Comparison of ENCODE assay signal across 32 mouse cellular contexts in genomic region chr15:102499370-102499769, GRCm38 (mm10). TPM values are rescaled to one million over a fixed set of nuclear protein-coding genes. Genes with fewer than 3 reads are reported as not detected.
DNase-seq lines count a peak whose midpoint lies in the region; ATAC-seq and TF ChIP-seq lines count a peak whose summit lies in the region.
"Had no signal": no experiment of that assay in that cellular context is flagged by ENCODE, and none has a peak within 500 bp of the region (broad histone marks: within the 10 kb centered on the region; RNA-seq: fewer than 3 reads in every experiment).

No protein-coding gene starts in this region.

- H3K27ac ChIP-seq in forebrain, embryonic 15.5 days (replicated peaks), result peak overlapping the region; percentile 31; the same call in 1 of the 2 replicates
- H3K27ac ChIP-seq in forebrain, embryonic 13.5 days, result no peak overlapping the region
- 0 out of 2 replicates have a peak overlapping the region, but pooled peaks have one; percentile 30 for H3K27ac ChIP-seq in midbrain, embryonic 12.5 days (replicated peaks)
- no peak overlapping the region for H3K27ac ChIP-seq in midbrain, embryonic 10.5 days (replicated peaks)
- H3K27ac ChIP-seq in cortical plate, adult 2 months (ENCODE audit: insufficient read depth, low read length), result no peak overlapping the region
- no peak overlapping the region for H3K27ac ChIP-seq in intestine, embryonic 16.5 days (ENCODE audit: low read length)
- H3K27ac ChIP-seq: forebrain, embryonic 10.5 days; hindbrain, embryonic 15.5 days; intestine, embryonic 15.5 days; kidney, embryonic 15.5 days; limb, embryonic 12.5 days; macrophage; neural tube, embryonic 13.5 days had no signal

- TF ChIP-seq POLR2A in cortical plate, adult 2 months (IDR thresholded peaks at IDR 0.05; ENCODE audit: extremely low read depth, insufficient read depth, low read length), result 0 out of 2 replicates have a peak, but pooled peaks have one; percentile 23

- H3K9me3 ChIP-seq in forebrain, embryonic 15.5 days, result no peaks in the 10 kb centered on the region
- H3K9me3 ChIP-seq in forebrain, embryonic 13.5 days (replicated peaks), result no peaks in the 10 kb centered on the region
- H3K9me3 ChIP-seq in midbrain, embryonic 12.5 days, result no peaks in the 10 kb centered on the region
- H3K9me3 ChIP-seq in midbrain, embryonic 10.5 days (replicated peaks), result no peaks in the 10 kb centered on the region
- no peaks in the 10 kb centered on the region for H3K9me3 ChIP-seq in intestine, embryonic 16.5 days (ENCODE audit: control insufficient read depth, low read length)
- H3K9me3 ChIP-seq: forebrain, embryonic 10.5 days; G1E; hindbrain, embryonic 15.5 days; intestine, embryonic 15.5 days; kidney, embryonic 15.5 days; limb, embryonic 12.5 days; neural tube, embryonic 13.5 days had no signal

- no peak overlapping the region for H3K9ac ChIP-seq in forebrain, embryonic 15.5 days (replicated peaks)
- no peak overlapping the region for H3K9ac ChIP-seq in forebrain, embryonic 13.5 days
- H3K9ac ChIP-seq in midbrain, embryonic 12.5 days (replicated peaks), result no peak overlapping the region
- no peak overlapping the region for H3K9ac ChIP-seq in intestine, embryonic 16.5 days (ENCODE audit: low read depth, low read length)
- H3K9ac ChIP-seq: hindbrain, embryonic 15.5 days; intestine, embryonic 15.5 days; kidney, embryonic 15.5 days; limb, embryonic 12.5 days; liver, postnatal 0 days; neural tube, embryonic 13.5 days had no signal

- H3K4me3 ChIP-seq in forebrain, embryonic 15.5 days, result no peak overlapping the region
- H3K4me3 ChIP-seq in forebrain, embryonic 13.5 days, result no peak overlapping the region
- H3K4me3 ChIP-seq in midbrain, embryonic 12.5 days, result no peak overlapping the region
- H3K4me3 ChIP-seq in midbrain, embryonic 10.5 days, result no peak overlapping the region
- no peak overlapping the region for H3K4me3 ChIP-seq in cortical plate, adult 2 months (ENCODE audit: insufficient read depth, low read length)
- H3K4me3 ChIP-seq in intestine, embryonic 16.5 days (ENCODE audit: low read length), result no peak overlapping the region
- H3K4me3 ChIP-seq: forebrain, embryonic 10.5 days; hindbrain, embryonic 15.5 days; intestine, embryonic 15.5 days; kidney, embryonic 15.5 days; limb, embryonic 12.5 days; myocyte; neural tube, embryonic 13.5 days had no signal

- H3K4me1 ChIP-seq in forebrain, embryonic 15.5 days, result no peaks in the 10 kb centered on the region
- H3K4me1 ChIP-seq in forebrain, embryonic 13.5 days, result no peaks in the 10 kb centered on the region
- H3K4me1 ChIP-seq in midbrain, embryonic 12.5 days, result no peaks in the 10 kb centered on the region
- no peaks in the 10 kb centered on the region for H3K4me1 ChIP-seq in midbrain, embryonic 10.5 days
- peaks cover 1% of the 10 kb centered on the region; the same call in 1 of the 2 replicates for H3K4me1 ChIP-seq in cortical plate, adult 2 months (ENCODE audit: control insufficient read depth, insufficient read depth, low read length)
- H3K4me1 ChIP-seq in intestine, embryonic 16.5 days (ENCODE audit: control insufficient read depth, insufficient read depth, low read length), result peaks cover 11% of the 10 kb centered on the region
- H3K4me1 ChIP-seq: forebrain, embryonic 10.5 days; hindbrain, embryonic 15.5 days; kidney, embryonic 15.5 days; limb, embryonic 12.5 days; neural tube, embryonic 13.5 days had no signal

- no peak for DNase-seq in midbrain, embryonic 10.5 days (ENCODE audit: low spot score)
- no peak for DNase-seq in kidney, adult 11 months
- no peak for DNase-seq in embryo, embryonic 11 days
- DNase-seq: adrenal gland, postnatal 10 days; cerebellum, adult 8-10 months; kidney, postnatal 4 days; liver, postnatal 0 days; right cerebral cortex, postnatal 4 days had no signal

- TF ChIP-seq CTCF in cortical plate, adult 2 months (IDR thresholded peaks at IDR 0.05; ENCODE audit: extremely low read depth, insufficient read depth, low read length), result no peak

- peaks cover 91% of the 10 kb centered on the region for H3K36me3 ChIP-seq in forebrain, embryonic 15.5 days
- H3K36me3 ChIP-seq in forebrain, embryonic 13.5 days (ENCODE audit: poor library complexity, severe bottlenecking), result peaks cover 94% of the 10 kb centered on the region
- peaks cover 93% of the 10 kb centered on the region for H3K36me3 ChIP-seq in midbrain, embryonic 12.5 days
- H3K36me3 ChIP-seq in midbrain, embryonic 10.5 days, result peaks cover 99% of the 10 kb centered on the region
- peaks cover 13% of the 10 kb centered on the region for H3K36me3 ChIP-seq in intestine, embryonic 16.5 days (ENCODE audit: control insufficient read depth, insufficient read depth, low read length)

- no peak overlapping the region for H3K4me2 ChIP-seq in forebrain, embryonic 15.5 days (replicated peaks)
- no peak overlapping the region for H3K4me2 ChIP-seq in forebrain, embryonic 13.5 days
- H3K4me2 ChIP-seq in midbrain, embryonic 12.5 days (replicated peaks), result no peak overlapping the region
- no peak overlapping the region for H3K4me2 ChIP-seq in intestine, embryonic 16.5 days (ENCODE audit: low read depth, low read length)
- H3K4me2 ChIP-seq: heart, embryonic 11.5 days; hindbrain, embryonic 15.5 days; intestine, embryonic 15.5 days; kidney, embryonic 15.5 days; limb, embryonic 12.5 days; liver, embryonic 11.5 days; neural tube, embryonic 13.5 days had no signal

- WGBS in forebrain, embryonic 15.5 days, result 63% methylated on average over 3 of the region's 3 CpGs
- WGBS in forebrain, embryonic 13.5 days, result 72% methylated on average over 3 of the region's 3 CpGs
- WGBS in midbrain, embryonic 12.5 days, result 80% methylated on average over 3 of the region's 3 CpGs
- WGBS in midbrain, embryonic 10.5 days, result 81% methylated on average over 3 of the region's 3 CpGs
- 64% methylated on average over 3 of the region's 3 CpGs for WGBS in intestine, embryonic 16.5 days

- no peak for ATAC-seq in forebrain, embryonic 15.5 days (replicated peaks)
- ATAC-seq in forebrain, embryonic 13.5 days, result no peak
- no peak for ATAC-seq in midbrain, embryonic 12.5 days (ENCODE audit: low FRiP score, low read depth)
- no peak for ATAC-seq in intestine, embryonic 16.5 days
- ATAC-seq: activated CD4-positive, CD25-positive, alpha-beta regulatory T cell, adult 4 months; intestine, embryonic 15.5 days; liver, postnatal 0 days; lung, postnatal 0 days; midbrain, embryonic 16.5 days had no signal

- no peaks in the 10 kb centered on the region for H3K27me3 ChIP-seq in forebrain, embryonic 15.5 days
- no peaks in the 10 kb centered on the region for H3K27me3 ChIP-seq in forebrain, embryonic 13.5 days
- no peaks in the 10 kb centered on the region for H3K27me3 ChIP-seq in midbrain, embryonic 12.5 days
- H3K27me3 ChIP-seq in midbrain, embryonic 10.5 days (ENCODE audit: low read depth, poor library complexity, severe bottlenecking), result no peaks in the 10 kb centered on the region
- no peaks in the 10 kb centered on the region for H3K27me3 ChIP-seq in intestine, embryonic 16.5 days (replicated peaks; ENCODE audit: control insufficient read depth, insufficient read depth, low read length)
- H3K27me3 ChIP-seq: hindbrain, embryonic 15.5 days; intestine, embryonic 15.5 days; kidney, embryonic 15.5 days; limb, embryonic 12.5 days; neural tube, embryonic 13.5 days had no signal

RNA-seq across cellular contexts. Expression of gene Gm10337, which starts 4.2 kb away (rescaled TPM):
- 6.0 and 6.1 TPM in 2 replicates for polyA plus RNA-seq in forebrain, embryonic 15.5 days (2015; fragmentation: Nextera tagmentation; extraction: Ambion mirVana)
- polyA plus RNA-seq in forebrain, embryonic 13.5 days (2015; fragmentation: Nextera tagmentation; extraction: Ambion mirVana), result 6.6 and 13.4 TPM in 2 replicates
- 4.6 and 9.6 TPM in 2 replicates for polyA plus RNA-seq in midbrain, embryonic 12.5 days (2016; fragmentation: Nextera tagmentation; extraction: Ambion mirVana)
- polyA plus RNA-seq in midbrain, embryonic 10.5 days (2016; fragmentation: Nextera tagmentation; extraction: Ambion mirVana), result 3.5 TPM in 1 of 2 replicates, not detected in the other
- polyA plus RNA-seq in cortical plate, adult 2 months (2012; rRNA removed), result not detected in 2 replicates
- polyA plus RNA-seq in intestine, embryonic 16.5 days (2015; fragmentation: Nextera tagmentation; extraction: Ambion mirVana), result 5.5 TPM in 1 of 2 replicates, not detected in the other
- polyA plus RNA-seq: activated CD4-positive, CD25-positive, alpha-beta regulatory T cell, adult 4 months; embryonic facial prominence, embryonic 11.5 days; forebrain, embryonic 10.5 days; G1E; heart, postnatal 0 days; intestine, embryonic 15.5 days; limb, embryonic 12.5 days; liver, embryonic 11.5 days; liver, postnatal 0 days; lung, postnatal 0 days; macrophage; midbrain, embryonic 16.5 days; myocyte; stomach, embryonic 16.5 days; thymus, postnatal 0 days; urinary bladder, adult 2 months had no signal

RNA-seq across cellular contexts. Expression of gene Map3k12, which starts 17.5 kb away (rescaled TPM):
- 55.3 and 55.9 TPM in 2 replicates for polyA plus RNA-seq in forebrain, embryonic 15.5 days (2015; fragmentation: Nextera tagmentation; extraction: Ambion mirVana)
- 37.6 and 40.4 TPM in 2 replicates for polyA plus RNA-seq in forebrain, embryonic 13.5 days (2015; fragmentation: Nextera tagmentation; extraction: Ambion mirVana)
- polyA plus RNA-seq in midbrain, embryonic 12.5 days (2016; fragmentation: Nextera tagmentation; extraction: Ambion mirVana), result 46.1 and 50.6 TPM in 2 replicates
- 23.4 and 31.8 TPM in 2 replicates for polyA plus RNA-seq in midbrain, embryonic 10.5 days (2016; fragmentation: Nextera tagmentation; extraction: Ambion mirVana)
- 98.9 and 105 TPM in 2 replicates for polyA plus RNA-seq in cortical plate, adult 2 months (2012; rRNA removed)
- 9.2 TPM in 2 replicates for polyA plus RNA-seq in intestine, embryonic 16.5 days (2015; fragmentation: Nextera tagmentation; extraction: Ambion mirVana)

RNA-seq across cellular contexts. Expression of gene Tarbp2, which starts 18.6 kb away (rescaled TPM):
- 102 and 103 TPM in 2 replicates for polyA plus RNA-seq in forebrain, embryonic 15.5 days (2015; fragmentation: Nextera tagmentation; extraction: Ambion mirVana)
- polyA plus RNA-seq in forebrain, embryonic 13.5 days (2015; fragmentation: Nextera tagmentation; extraction: Ambion mirVana), result 87.7 and 103 TPM in 2 replicates
- polyA plus RNA-seq in midbrain, embryonic 12.5 days (2016; fragmentation: Nextera tagmentation; extraction: Ambion mirVana), result 106 and 107 TPM in 2 replicates
- polyA plus RNA-seq in midbrain, embryonic 10.5 days (2016; fragmentation: Nextera tagmentation; extraction: Ambion mirVana), result 133 and 143 TPM in 2 replicates
- polyA plus RNA-seq in cortical plate, adult 2 months (2012; rRNA removed), result 62.7 and 74.0 TPM in 2 replicates
- 91.3 and 105 TPM in 2 replicates for polyA plus RNA-seq in intestine, embryonic 16.5 days (2015; fragmentation: Nextera tagmentation; extraction: Ambion mirVana)

RNA-seq across cellular contexts. Expression of gene Npff, which starts 25.4 kb away (rescaled TPM):
- 2.4 and 2.5 TPM in 2 replicates for polyA plus RNA-seq in forebrain, embryonic 15.5 days (2015; fragmentation: Nextera tagmentation; extraction: Ambion mirVana)
- polyA plus RNA-seq in forebrain, embryonic 13.5 days (2015; fragmentation: Nextera tagmentation; extraction: Ambion mirVana), result 1.6 and 3.9 TPM in 2 replicates
- polyA plus RNA-seq in midbrain, embryonic 12.5 days (2016; fragmentation: Nextera tagmentation; extraction: Ambion mirVana), result 2.5 and 3.1 TPM in 2 replicates
- polyA plus RNA-seq in midbrain, embryonic 10.5 days (2016; fragmentation: Nextera tagmentation; extraction: Ambion mirVana), result 2.0 and 2.9 TPM in 2 replicates
- polyA plus RNA-seq in cortical plate, adult 2 months (2012; rRNA removed), result 5.8 and 6.1 TPM in 2 replicates
- polyA plus RNA-seq in intestine, embryonic 16.5 days (2015; fragmentation: Nextera tagmentation; extraction: Ambion mirVana), result 1.8 and 1.9 TPM in 2 replicates

RNA-seq across cellular contexts. Expression of gene Pcbp2, which starts 29.0 kb away (rescaled TPM):
- 155 and 161 TPM in 2 replicates for polyA plus RNA-seq in forebrain, embryonic 15.5 days (2015; fragmentation: Nextera tagmentation; extraction: Ambion mirVana)
- 198 and 212 TPM in 2 replicates for polyA plus RNA-seq in forebrain, embryonic 13.5 days (2015; fragmentation: Nextera tagmentation; extraction: Ambion mirVana)
- 168 and 186 TPM in 2 replicates for polyA plus RNA-seq in midbrain, embryonic 12.5 days (2016; fragmentation: Nextera tagmentation; extraction: Ambion mirVana)
- 194 and 201 TPM in 2 replicates for polyA plus RNA-seq in midbrain, embryonic 10.5 days (2016; fragmentation: Nextera tagmentation; extraction: Ambion mirVana)
- polyA plus RNA-seq in cortical plate, adult 2 months (2012; rRNA removed), result 415 and 432 TPM in 2 replicates
- 138 and 152 TPM in 2 replicates for polyA plus RNA-seq in intestine, embryonic 16.5 days (2015; fragmentation: Nextera tagmentation; extraction: Ambion mirVana)

Comparison
In these comparisons a context has a peak if more than half of its experiments do, and no peak if none do; other contexts are left out.
1. H3K27ac ChIP-seq: peak in forebrain, embryonic 15.5 days (single experiment) and midbrain, embryonic 12.5 days (single experiment); none in forebrain, embryonic 13.5 days (single experiment), midbrain, embryonic 10.5 days (single experiment), cortical plate, adult 2 months (single experiment) and intestine, embryonic 16.5 days (single experiment).